Mouse (Mus musculus) MEL (cell line): ENCODE measurements around the gene Nat9. TPM values are rescaled to one million over a fixed set of nuclear protein-coding genes. Genes with fewer than 3 reads are reported as not detected.

Source experiments
- DNase-seq: peaks from one replicate; pipeline ENCODE4 v3.0.0; 2011; ENCODE audit warnings: low read depth, low spot score
- H3K27ac ChIP-seq: 2 replicates; pipeline ENCODE4 v1.5.1; 2012; ENCODE audit warnings: low read depth, mild to moderate bottlenecking, control low read depth, low read length, moderate library complexity; ENCODE audit not compliant: control insufficient read depth
- H3K27me3 ChIP-seq, 2 experiments: fragments of 150-350 bp in 1 of 2; sonication (generic) in 1 of 2; 2 replicates each; pipeline ENCODE4 v1.6.1; 2012; ENCODE audit warnings: low read length in 2 of 2, mild to moderate bottlenecking in 2 of 2, improper control_type of control experiment in 1 of 2, moderate library complexity in 1 of 2; ENCODE audit not compliant: insufficient read depth in 2 of 2, control insufficient read depth in 1 of 2
- H3K36me3 ChIP-seq, 2 experiments: 2 replicates each; pipeline ENCODE4 v1.6.1; 2012 to 2014; ENCODE audit warnings: low read length in 2 of 2, improper control_type of control experiment in 1 of 2, inconsistent platforms in 1 of 2, mild to moderate bottlenecking in 1 of 2; ENCODE audit not compliant: insufficient read depth in 2 of 2, control insufficient read depth in 1 of 2
- H3K4me1 ChIP-seq, 2 experiments: fragments of 150-350 bp in 1 of 2; sonication (generic) in 1 of 2; 2 replicates each; pipeline ENCODE4 v1.6.1; 2012; ENCODE audit warnings: low read length in 2 of 2, improper control_type of control experiment in 1 of 2, mild to moderate bottlenecking in 1 of 2; ENCODE audit not compliant: insufficient read depth in 2 of 2, control insufficient read depth in 1 of 2
- H3K4me3 ChIP-seq, 2 experiments: fragments of 150-350 bp in 1 of 2; sonication (generic) in 1 of 2; 2 replicates each; pipeline ENCODE4 v1.5.1; 2012; ENCODE audit warnings: low read depth in 2 of 2, low read length in 2 of 2, mild to moderate bottlenecking in 2 of 2, moderate library complexity in 2 of 2, control low read depth in 1 of 2, improper control_type of control experiment in 1 of 2; ENCODE audit not compliant: control insufficient read depth in 1 of 2, insufficient read depth in 1 of 2
- H3K79me2 ChIP-seq: 2 replicates; pipeline ENCODE4 v1.6.1; 2012; ENCODE audit warnings: mild to moderate bottlenecking, low read length, moderate library complexity; ENCODE audit not compliant: control insufficient read depth, poor library complexity, insufficient read depth
- H3K9ac ChIP-seq: 2 replicates; pipeline ENCODE4 v1.6.1; 2012; ENCODE audit warnings: low read depth, mild to moderate bottlenecking, control low read depth, low read length, moderate library complexity; ENCODE audit not compliant: control insufficient read depth, poor library complexity, severe bottlenecking
- H3K9me3 ChIP-seq: fragments of 150-350 bp; sonication (generic); replicated peaks from 2 replicates; pipeline ENCODE4 v1.6.1; 2012; ENCODE audit warnings: mild to moderate bottlenecking, low read length, improper control_type of control experiment, moderate library complexity; ENCODE audit not compliant: insufficient read depth
- CHD2 ChIP-seq: IDR thresholded peaks from 2 replicates; pipeline ENCODE4 v1.6.1; 2011; ENCODE audit warnings: low read length, improper control_type of control experiment
- CTCF ChIP-seq, 3 experiments: IDR thresholded peaks in 2 of 3; conservative IDR thresholded peaks in 1 of 3; 2 replicates each; pipeline ENCODE4 v1.5.1; 2011 to 2012; ENCODE audit warnings: low read length in 3 of 3, low read depth in 2 of 3, mild to moderate bottlenecking in 2 of 3, improper control_type of control experiment in 1 of 3, inconsistent platforms in 1 of 3, mixed read lengths in 1 of 3, moderate library complexity in 1 of 3; ENCODE audit not compliant: control insufficient read depth in 1 of 3, insufficient read depth in 1 of 3, poor library complexity in 1 of 3, severe bottlenecking in 1 of 3
- E2F4 ChIP-seq: IDR thresholded peaks from 2 replicates; pipeline ENCODE4 v1.6.1; 2011; ENCODE audit warnings: low read depth, low read length, improper control_type of control experiment, borderline replicate concordance
- ELF1 ChIP-seq: IDR thresholded peaks from 2 replicates; pipeline ENCODE4 v1.6.1; 2014; ENCODE audit warnings: low read depth, mild to moderate bottlenecking, inconsistent platforms, low read length, improper control_type of control experiment, moderate library complexity
- ETS1 ChIP-seq: IDR thresholded peaks from 2 replicates; pipeline ENCODE4 v1.6.1; 2012; ENCODE audit warnings: low read depth, mild to moderate bottlenecking, inconsistent platforms, low read length, improper control_type of control experiment, moderate library complexity
- GABPA ChIP-seq: IDR thresholded peaks from 2 replicates; pipeline ENCODE4 v1.6.1; 2012; ENCODE audit warnings: low read depth, mild to moderate bottlenecking, inconsistent platforms, low read length, improper control_type of control experiment, moderate library complexity
- KAT2A ChIP-seq: conservative IDR thresholded peaks from 2 replicates; pipeline ENCODE4 v1.6.1; 2012; ENCODE audit warnings: low read depth, low read length, improper control_type of control experiment, inconsistent platforms
- MAX ChIP-seq: IDR thresholded peaks from 2 replicates; pipeline ENCODE4 v1.6.1; 2011; ENCODE audit warnings: low read length, improper control_type of control experiment
- MAZ ChIP-seq: IDR thresholded peaks from 2 replicates; pipeline ENCODE4 v1.6.1; 2012; ENCODE audit warnings: low read depth, mild to moderate bottlenecking, inconsistent platforms, low read length, improper control_type of control experiment
- MYC ChIP-seq: IDR thresholded peaks from 2 replicates; pipeline ENCODE4 v1.6.1; 2011; ENCODE audit warnings: low read depth, mild to moderate bottlenecking, low read length, improper control_type of control experiment, moderate library complexity
- POLR2AphosphoS2 ChIP-seq: IDR thresholded peaks from 2 replicates; pipeline ENCODE4 v1.6.1; 2011; ENCODE audit warnings: low read length, improper control_type of control experiment
- POLR2AphosphoS5 ChIP-seq: IDR thresholded peaks from 2 replicates; pipeline ENCODE4 v1.6.1; 2012; ENCODE audit warnings: low read depth, borderline replicate concordance, mild to moderate bottlenecking, inconsistent platforms, low read length, moderate library complexity, mixed read lengths
- RAD21 ChIP-seq: IDR thresholded peaks from 2 replicates; pipeline ENCODE4 v1.6.1; 2011; ENCODE audit warnings: mild to moderate bottlenecking, low read depth, low read length, improper control_type of control experiment
- RCOR1 ChIP-seq: IDR thresholded peaks from 2 replicates; pipeline ENCODE4 v1.6.1; 2012; ENCODE audit warnings: low read depth, mild to moderate bottlenecking, inconsistent platforms, low read length, improper control_type of control experiment
- SIN3A ChIP-seq: IDR thresholded peaks from 2 replicates; pipeline ENCODE4 v1.6.1; 2012; ENCODE audit warnings: low read length, improper control_type of control experiment, inconsistent platforms
- TCF12 ChIP-seq: IDR thresholded peaks from 2 replicates; pipeline ENCODE4 v1.6.1; 2014; ENCODE audit warnings: low read depth, mild to moderate bottlenecking, inconsistent platforms, low read length, improper control_type of control experiment, moderate library complexity
- USF1 ChIP-seq: IDR thresholded peaks from 2 replicates; pipeline ENCODE4 v1.6.1; 2014; ENCODE audit warnings: low read depth, mild to moderate bottlenecking, inconsistent platforms, low read length, improper control_type of control experiment, moderate library complexity
- ZKSCAN1 ChIP-seq: IDR thresholded peaks from 2 replicates; pipeline ENCODE4 v1.6.1; 2012; ENCODE audit warnings: low read depth, mild to moderate bottlenecking, inconsistent platforms, low read length, improper control_type of control experiment, moderate library complexity
- polyA plus RNA-seq, 2 experiments: library from polyadenylated mRNA; stranded (reverse) in 1 of 2; unstranded in 1 of 2; fragments of >175 nt in 1 of 2; fragments of >200 nt in 1 of 2; gene quantifications; 2 replicates each; pipeline versions ENCODE4 v1.2.1 to v1.2.4; 2012; ENCODE audit warnings: low replicate concordance in 2 of 2, low read depth in 1 of 2; ENCODE audit not compliant: insufficient read length in 2 of 2, insufficient read depth in 1 of 2, missing spikeins in 1 of 2
- total RNA-seq: library from RNA; depleted of rRNA; stranded (reverse); fragments of 300-350 nt; gene quantifications from 2 replicates; pipeline ENCODE4 v1.2.3, GENCODE M21; 2012

The Nat9 gene
- total and polyA plus RNA-seq, 3 experiments = 46.1 to 92.4 TPM; not detected in 1

DNA sequence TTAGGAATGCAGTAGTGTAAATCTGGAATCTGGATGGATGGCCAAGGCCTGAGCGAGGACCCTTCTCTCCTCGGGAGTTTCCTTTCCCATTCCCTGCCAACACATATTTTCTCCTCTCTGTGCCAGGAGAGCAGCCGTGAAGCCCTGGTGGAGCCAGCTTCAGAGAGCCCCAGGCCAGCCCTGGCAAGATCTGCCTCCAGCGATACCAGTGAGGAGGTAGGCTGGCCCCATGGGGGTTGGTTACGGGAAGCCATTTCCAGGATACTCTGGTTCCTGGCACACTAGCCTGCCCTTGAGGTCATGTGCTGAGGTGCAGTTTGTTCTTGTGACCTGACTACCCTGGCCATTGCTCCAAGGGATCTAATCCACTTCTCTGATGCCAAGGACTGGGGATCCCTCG, 7.8 kb downstream of the Nat9 start:
- H3K27ac ChIP-seq = no peak overlapping the region
- H3K4me1 ChIP-seq = peaks cover 0 to 5% of the 10 kb centered on the region in 2 experiments; a peak in 2 of 4 replicates
- no peak for DNase-seq
- H3K4me3 ChIP-seq = no peak overlapping the region
- H3K9me3 ChIP-seq = no peaks in the 10 kb centered on the region
- H3K79me2 ChIP-seq = no peaks in the 10 kb centered on the region
- H3K27me3 ChIP-seq = no peaks in the 10 kb centered on the region
- TF ChIP-seq POLR2AphosphoS2 (no peak), TCF12 (no peak), POLR2AphosphoS5 (no peak), MAZ (no peak), ZKSCAN1 (no peak), ETS1 (no peak), MYC (no peak), MAX (no peak), RCOR1 (no peak), KAT2A (no peak), USF1 (no peak), GABPA (no peak), CTCF (IDR thresholded peaks at IDR 0.05 in 2 of 3, conservative IDR thresholded peaks at IDR 0.05 in 1 of 3; ENCODE audit: control insufficient read depth in 1 of 3, insufficient read depth in 1 of 3, low read depth in 2 of 3, low read length in 3 of 3, poor library complexity in 1 of 3, severe bottlenecking in 1 of 3) (no peak), RAD21 (no peak), E2F4 (no peak)
- H3K9ac ChIP-seq = no peak overlapping the region
- H3K36me3 ChIP-seq = peaks cover 4% of the 10 kb centered on the region in 2 experiments

GRCm38 (mm10) chr11:115179191-115179590, 8.5 kb downstream of the Nat9 start:
- H3K27ac ChIP-seq = no peak overlapping the region
- DNase-seq = no peak
- no peaks in the 10 kb centered on the region for H3K9me3 ChIP-seq
- TF ChIP-seq SIN3A (no peak), USF1 (no peak), ELF1 (no peak), CHD2 (no peak)
- H3K9ac ChIP-seq = no peak overlapping the region
- H3K27me3 ChIP-seq = no peaks in the 10 kb centered on the region
- H3K4me1 ChIP-seq = no peaks in the 10 kb centered on the region
- no peaks in the 10 kb centered on the region for H3K79me2 ChIP-seq
- H3K4me3 ChIP-seq = no peak overlapping the region
- peaks cover 0 to 4% of the 10 kb centered on the region in 2 experiments; a peak in 2 of 4 replicates for H3K36me3 ChIP-seq
